Mouse (Mus musculus) liver, embryonic 15.5 days (tissue): ENCODE data around the gene Cbx8. TPM values are rescaled to one million over a fixed set of nuclear protein-coding genes. Genes with fewer than 3 reads are reported as not detected.

ENCODE experiments used
- ATAC-seq: fragments of 200-750 bp; cut with Nextera tagmentation; 2 replicates; pipeline ENCODE4 v1.8.0; 2017; ENCODE audit warnings: moderate number of reproducible peaks, mild to moderate bottlenecking, moderate library complexity; ENCODE audit not compliant: insufficient read depth
- H3K27ac ChIP-seq: fragments of 300-500 bp; sonication (generic); replicated peaks from 2 replicates; pipeline ENCODE4 v1.5.1; 2015; ENCODE audit warnings: mild to moderate bottlenecking, inconsistent platforms
- H3K27me3 ChIP-seq: fragments of 300-500 bp; sonication (generic); 2 replicates; pipeline ENCODE4 v1.6.1; 2015; ENCODE audit warnings: mild to moderate bottlenecking, inconsistent platforms
- H3K36me3 ChIP-seq: fragments of 300-500 bp; sonication (generic); replicated peaks from 2 replicates; pipeline ENCODE4 v1.6.1; 2015; ENCODE audit warnings: moderate library complexity, mild to moderate bottlenecking, inconsistent platforms
- H3K4me1 ChIP-seq: fragments of 300-500 bp; sonication (generic); replicated peaks from 2 replicates; pipeline ENCODE4 v1.6.1; 2015; ENCODE audit warnings: inconsistent platforms
- H3K4me2 ChIP-seq: fragments of 300-500 bp; sonication (generic); 2 replicates; pipeline ENCODE4 v1.6.1; 2015; ENCODE audit warnings: moderate library complexity, mild to moderate bottlenecking, inconsistent platforms
- H3K4me3 ChIP-seq: fragments of 300-500 bp; sonication (generic); replicated peaks from 2 replicates; pipeline ENCODE4 v1.5.1; 2015; ENCODE audit warnings: mild to moderate bottlenecking, inconsistent platforms
- H3K9ac ChIP-seq: fragments of 300-500 bp; sonication (generic); 2 replicates; pipeline ENCODE4 v1.6.1; 2015; ENCODE audit warnings: moderate library complexity, mild to moderate bottlenecking, inconsistent platforms
- H3K9me3 ChIP-seq: fragments of 300-500 bp; sonication (generic); replicated peaks from 2 replicates; pipeline ENCODE4 v1.6.1; 2016; ENCODE audit warnings: inconsistent platforms
- WGBS: fragments of 180-500 bp; shearing (Covaris S2); methylation state at CpG from one replicate; pipeline ENCODE4 v1.1.7; 2015; ENCODE audit warnings: mixed read lengths; ENCODE audit not compliant: insufficient replicate concordance; 5-methylcytosine and 5-hydroxymethylcytosine counted together
- polyA plus RNA-seq: library from polyadenylated mRNA; unstranded; fragments of >200 nt; fragmentation: Nextera tagmentation; extraction: Ambion mirVana; gene quantifications from 2 replicates; pipeline ENCODE4 v1.2.1, GENCODE M21; 2015

Gene Cbx8
- polyA plus RNA-seq, 1 experiment from 2014 or later = 3.5 TPM

DNA sequence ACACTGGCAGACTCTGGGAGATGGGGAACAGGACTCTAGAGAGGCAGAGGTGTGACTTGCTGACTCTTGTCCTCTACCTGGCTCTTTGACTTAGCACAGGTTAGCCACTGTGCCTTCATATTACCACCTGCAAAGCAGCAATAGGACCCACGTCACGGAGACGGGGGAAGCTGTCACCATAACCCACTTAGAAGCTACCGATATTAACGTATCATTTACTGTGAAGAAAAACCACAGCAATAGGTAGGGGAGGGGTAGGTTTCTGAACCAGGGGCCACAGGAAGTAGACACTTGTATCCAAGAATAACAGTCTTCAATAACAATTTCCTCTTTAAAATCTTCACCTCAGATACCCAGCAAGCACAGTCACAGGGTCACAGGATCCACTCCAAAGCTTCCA, 35.0 kb upstream of the Cbx8 start:
- ATAC-seq = no peak
- H3K9me3 ChIP-seq = no peaks in the 10 kb centered on the region
- no peak overlapping the region for H3K4me3 ChIP-seq
- H3K27ac ChIP-seq = no peak overlapping the region
- 16% methylated on average over 5 of the region's 5 CpGs for WGBS
- H3K9ac ChIP-seq = no peak overlapping the region
- H3K4me2 ChIP-seq = no peak overlapping the region
- peaks cover 23% of the 10 kb centered on the region for H3K4me1 ChIP-seq
- peaks cover 33% of the 10 kb centered on the region for H3K27me3 ChIP-seq
- peaks cover 4% of the 10 kb centered on the region for H3K36me3 ChIP-seq

DNA sequence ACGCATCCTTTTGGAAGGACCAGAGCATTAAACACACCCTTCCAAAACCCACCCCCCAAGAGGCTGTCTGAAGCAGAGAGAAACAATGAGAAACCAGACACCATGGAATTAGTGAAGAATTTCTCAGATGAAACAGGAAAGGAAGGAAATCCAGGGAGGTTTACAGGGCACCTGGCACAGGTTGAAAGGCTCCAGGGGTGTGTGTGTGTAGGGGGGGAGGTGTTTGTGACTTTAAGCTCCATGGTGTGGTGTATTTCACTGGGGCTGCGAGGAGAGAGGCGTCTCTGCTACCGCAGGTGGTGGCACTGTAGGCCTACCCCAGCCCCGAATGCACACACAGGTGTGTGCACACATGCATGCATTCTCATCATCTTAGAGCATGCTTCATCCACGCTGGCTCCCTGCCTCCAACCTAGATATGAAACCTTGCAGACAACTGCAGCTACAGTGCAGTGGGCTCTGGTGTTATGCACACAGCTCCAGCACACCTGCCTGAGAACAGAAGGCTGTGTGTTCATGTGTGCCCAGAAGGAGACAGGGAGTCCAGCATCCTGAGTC, 33.2 kb upstream of the Cbx8 start:
- H3K27me3 ChIP-seq = peaks cover 33% of the 10 kb centered on the region
- H3K4me2 ChIP-seq = no peak overlapping the region

DNA sequence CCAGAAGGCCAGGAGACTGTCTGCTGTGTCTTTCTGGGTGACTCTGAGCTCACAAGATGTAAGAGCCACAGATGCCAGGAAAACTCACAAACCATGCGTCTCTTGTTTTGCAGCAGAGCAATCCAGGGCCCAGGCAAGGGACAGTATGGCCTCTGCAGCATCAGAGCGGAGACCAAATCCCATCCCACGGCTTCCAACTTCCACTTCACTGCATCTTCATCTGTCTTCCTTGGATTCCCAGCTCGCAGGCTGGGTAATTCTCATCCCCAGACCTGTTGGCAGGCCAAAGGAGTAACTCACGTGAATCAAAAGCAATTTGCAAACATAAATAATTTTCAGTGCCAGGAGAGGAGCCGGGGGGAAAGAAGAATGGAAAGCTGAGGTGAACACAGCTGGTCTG, 32.2 kb upstream of the Cbx8 start:
- Histone ChIP-seq H3K9ac (no peak overlapping the region), H3K27me3 (peaks cover 33% of the 10 kb centered on the region), H3K4me2 (no peak overlapping the region), H3K4me3 (no peak overlapping the region), H3K4me1 (no peaks in the 10 kb centered on the region), H3K27ac (no peak overlapping the region), H3K9me3 (no peaks in the 10 kb centered on the region), H3K36me3 (no peaks in the 10 kb centered on the region)
- no peak for ATAC-seq
- WGBS = 49% methylated on average over 6 of the region's 6 CpGs

More for the DNA sequence above, 33.2 kb upstream of the Cbx8 start:
- Histone ChIP-seq H3K4me3 (no peak overlapping the region), H3K36me3 (no peaks in the 10 kb centered on the region), H3K4me1 (peaks cover 8% of the 10 kb centered on the region), H3K9me3 (no peaks in the 10 kb centered on the region), H3K27ac (no peak overlapping the region), H3K9ac (no peak overlapping the region)
- ATAC-seq = no peak
- WGBS = 60% methylated on average over 6 of the region's 6 CpGs

DNA sequence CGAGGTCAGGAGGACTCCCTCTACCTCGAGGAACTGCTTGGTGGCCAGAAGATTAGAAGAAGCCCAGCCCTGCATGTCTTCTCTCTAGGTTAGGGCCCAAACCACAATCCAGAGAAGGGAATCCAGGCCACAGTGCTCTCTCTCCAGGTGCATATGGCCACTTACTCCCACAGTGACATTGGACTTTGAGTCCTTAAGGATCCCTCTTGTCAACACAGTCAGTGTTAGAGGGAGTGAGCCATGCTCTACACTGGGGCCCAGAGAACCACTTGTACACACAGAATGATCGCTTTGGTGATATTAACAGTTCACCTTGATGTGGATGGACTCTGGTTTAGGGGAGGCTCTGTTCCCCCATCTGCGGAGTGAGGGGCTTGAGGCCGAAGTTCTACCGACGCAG, 31.5 kb upstream of the Cbx8 start:
- no peak for ATAC-seq
- Histone ChIP-seq H3K27ac (no peak overlapping the region), H3K4me3 (no peak overlapping the region), H3K9me3 (no peaks in the 10 kb centered on the region), H3K4me2 (no peak overlapping the region), H3K9ac (no peak overlapping the region), H3K27me3 (peaks cover 33% of the 10 kb centered on the region), H3K36me3 (no peaks in the 10 kb centered on the region), H3K4me1 (no peaks in the 10 kb centered on the region)
- 54% methylated on average over 7 of the region's 7 CpGs for WGBS

DNA sequence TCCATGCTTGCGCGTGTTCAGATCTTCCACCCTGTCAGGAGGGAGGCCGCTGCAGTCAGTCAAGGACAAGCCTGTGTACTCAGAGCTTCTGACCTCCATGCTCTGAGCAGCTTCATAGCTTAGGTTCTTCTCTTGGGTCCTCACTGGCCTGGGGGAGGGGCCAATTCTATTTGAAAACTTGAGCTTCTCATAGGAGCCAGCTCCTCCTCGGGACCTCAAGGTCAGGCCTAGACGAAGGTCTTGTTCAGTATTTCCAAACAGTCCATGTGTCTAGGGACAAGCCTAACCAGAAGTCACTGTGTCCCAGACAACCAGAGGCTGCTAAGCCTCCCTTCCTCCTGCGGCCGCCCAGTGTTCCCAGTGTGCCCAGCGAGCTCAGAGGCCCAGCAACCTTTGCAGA, 26.1 kb upstream of the Cbx8 start:
- H3K36me3 ChIP-seq = no peaks in the 10 kb centered on the region
- no peak overlapping the region for H3K4me2 ChIP-seq
- H3K27ac ChIP-seq = no peak overlapping the region
- H3K27me3 ChIP-seq = peaks cover 42% of the 10 kb centered on the region
- H3K9me3 ChIP-seq = no peaks in the 10 kb centered on the region
- no peak for ATAC-seq
- H3K9ac ChIP-seq = no peak overlapping the region
- H3K4me3 ChIP-seq = no peak overlapping the region
- no peaks in the 10 kb centered on the region for H3K4me1 ChIP-seq
- WGBS = 69% methylated on average over 8 of the region's 8 CpGs

DNA sequence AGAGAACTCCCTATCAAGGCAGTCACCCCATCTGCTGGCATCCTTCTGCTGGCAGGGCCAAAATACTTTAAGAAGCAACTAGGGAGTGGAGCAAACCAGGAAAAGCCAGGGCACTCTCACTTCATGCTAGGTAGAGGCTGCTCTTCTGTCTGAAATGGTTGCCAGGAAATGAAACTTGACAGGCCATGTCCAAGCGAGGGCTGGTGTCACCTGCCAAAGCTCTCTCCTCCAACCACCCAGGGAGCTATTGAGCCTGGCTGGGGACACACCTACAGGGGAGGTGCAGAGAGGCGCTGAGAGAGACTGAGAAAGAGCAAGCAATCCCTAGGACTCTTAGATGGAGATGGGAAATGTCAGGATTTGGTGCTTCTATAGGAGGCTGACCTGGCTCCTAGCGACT, 18.5 kb upstream of the Cbx8 start:
- peaks cover 27% of the 10 kb centered on the region for H3K4me1 ChIP-seq
- H3K36me3 ChIP-seq = no peaks in the 10 kb centered on the region
- no peak overlapping the region for H3K4me2 ChIP-seq
- no peak overlapping the region for H3K4me3 ChIP-seq
- H3K9ac ChIP-seq = no peak overlapping the region
- 4% methylated on average over 3 of the region's 3 CpGs for WGBS
- ATAC-seq = no peak
- H3K27ac ChIP-seq = no peak overlapping the region
- no peaks in the 10 kb centered on the region for H3K9me3 ChIP-seq
- H3K27me3 ChIP-seq = peaks cover 99% of the 10 kb centered on the region

DNA sequence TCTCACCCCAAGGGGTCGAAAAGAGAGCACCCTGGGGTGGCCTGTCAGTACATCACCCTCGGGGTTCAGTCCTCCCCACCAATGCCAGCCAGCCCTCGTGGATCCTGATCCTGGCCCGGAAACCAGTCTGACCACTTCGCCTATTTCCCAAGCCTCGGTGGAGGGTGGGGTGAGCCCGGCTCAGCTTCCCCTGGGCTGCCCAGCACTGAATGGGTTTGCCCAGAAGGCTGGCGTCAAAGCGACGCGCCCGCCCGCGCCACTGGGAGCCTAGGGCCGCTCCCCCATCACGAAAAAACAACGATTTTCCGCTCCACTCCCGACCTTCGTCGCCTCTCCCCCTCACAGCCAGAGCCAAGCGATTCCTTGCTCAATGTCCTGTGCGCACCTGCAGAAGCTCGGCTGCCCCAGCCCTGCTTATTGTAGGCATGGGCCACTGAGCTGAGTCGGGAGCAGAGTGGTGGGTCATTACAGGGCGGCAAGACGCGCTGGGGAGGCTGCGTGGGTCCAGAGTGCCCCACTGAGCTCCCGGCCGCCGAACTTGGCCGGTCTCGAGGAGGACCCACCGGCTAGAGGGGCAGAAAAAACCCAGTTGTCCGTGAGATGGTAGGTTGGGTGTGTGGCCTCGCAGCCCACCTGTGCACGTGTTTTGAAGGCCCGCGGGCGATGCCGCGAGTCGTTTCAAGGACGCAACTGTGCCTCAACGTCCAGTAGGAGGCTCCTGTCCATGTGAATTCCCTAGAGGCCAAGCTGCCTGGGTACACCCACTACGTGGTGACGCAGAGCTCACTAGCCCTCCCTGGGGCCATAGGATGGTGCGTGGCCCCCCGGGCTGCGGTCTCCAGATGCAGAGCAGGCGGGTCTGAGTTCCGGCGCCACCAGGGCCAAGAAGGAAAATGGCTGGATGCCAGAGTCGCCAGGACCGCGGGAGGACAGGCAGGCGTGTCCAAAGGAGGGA, 17.5 kb upstream of the Cbx8 start:
- Histone ChIP-seq H3K27ac (no peak overlapping the region), H3K4me1 (peaks cover 34% of the 10 kb centered on the region), H3K27me3 (peaks cover 100% of the 10 kb centered on the region), H3K9ac (no peak overlapping the region), H3K4me3 (peak overlapping the region; percentile 16), H3K4me2 (peak overlapping the region; percentile 79), H3K36me3 (no peaks in the 10 kb centered on the region), H3K9me3 (no peaks in the 10 kb centered on the region)
- ATAC-seq = no peak
- 3% methylated on average over 58 of the region's 58 CpGs for WGBS

DNA sequence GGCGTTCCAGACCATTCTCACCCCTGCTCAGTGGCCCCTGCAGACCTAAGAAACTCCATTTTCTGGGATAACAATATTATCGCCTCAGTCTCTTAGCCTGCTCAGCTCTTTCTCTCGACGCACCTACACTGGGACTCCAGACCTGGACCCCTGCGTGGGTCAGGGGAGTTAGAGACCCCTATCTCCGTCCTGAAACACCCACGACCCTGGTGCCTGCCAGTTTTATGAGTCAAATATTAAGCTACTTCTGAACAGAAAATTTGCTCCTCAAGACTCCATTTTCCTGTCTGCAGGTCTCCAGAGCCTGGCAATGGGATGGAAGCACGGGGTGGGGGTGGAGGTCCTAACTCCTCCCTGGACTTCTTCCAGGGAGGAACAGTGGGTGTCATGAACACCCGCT, 16.5 kb upstream of the Cbx8 start:
- peaks cover 100% of the 10 kb centered on the region for H3K27me3 ChIP-seq
- H3K9me3 ChIP-seq = no peaks in the 10 kb centered on the region
- no peak for ATAC-seq
- H3K27ac ChIP-seq = no peak overlapping the region
- no peaks in the 10 kb centered on the region for H3K36me3 ChIP-seq
- H3K4me2 ChIP-seq = peak overlapping the region; percentile 79
- H3K9ac ChIP-seq = no peak overlapping the region
- peak overlapping the region; percentile 55 for H3K4me3 ChIP-seq
- WGBS = 2% methylated on average over 9 of the region's 9 CpGs
- H3K4me1 ChIP-seq = peaks cover 44% of the 10 kb centered on the region

DNA sequence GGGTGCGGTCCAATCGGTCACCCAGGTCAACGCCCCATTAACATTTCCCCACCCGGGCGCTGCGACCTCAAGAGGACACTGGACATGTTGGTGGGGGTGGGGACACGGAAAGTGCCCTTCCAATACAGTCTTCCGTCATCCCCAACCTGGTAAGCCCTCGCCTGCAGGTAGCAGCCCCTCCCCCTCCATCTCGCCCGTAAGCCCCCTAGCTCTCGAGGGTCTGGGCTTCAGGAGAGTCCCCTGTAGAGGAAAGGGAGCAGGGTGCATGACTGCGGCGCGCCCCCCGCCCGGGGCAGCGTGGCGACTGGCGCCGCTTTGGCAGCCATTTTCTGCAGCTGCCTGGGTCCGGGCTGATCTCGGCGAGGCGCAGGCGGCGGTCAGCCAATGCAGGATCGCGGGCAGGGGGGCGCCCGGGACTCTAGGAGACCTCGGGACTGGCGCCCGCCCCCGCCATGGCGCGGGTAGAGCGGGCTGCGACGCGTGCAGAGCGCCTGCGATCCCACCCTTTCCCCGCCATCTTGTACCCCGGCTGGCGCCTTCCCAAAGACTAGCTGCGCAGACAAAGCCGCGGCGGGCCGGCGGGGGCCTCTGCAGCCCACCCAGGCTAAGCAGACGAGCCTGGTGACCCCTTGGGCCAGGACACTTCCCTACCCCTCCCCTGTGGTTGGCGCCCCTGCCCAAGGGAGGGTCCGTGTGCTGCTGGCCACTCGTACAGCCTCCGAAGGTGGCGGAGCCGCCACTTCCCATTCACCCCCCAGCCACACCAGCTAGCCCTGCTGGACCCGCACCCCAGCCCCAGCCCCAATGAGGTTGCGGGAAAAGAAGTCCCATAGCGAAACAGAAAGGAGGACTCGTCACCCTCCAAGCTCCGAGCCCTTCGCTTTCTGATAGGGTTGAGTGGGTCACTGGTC, 15.8 kb upstream of the Cbx8 start:
- Histone ChIP-seq H3K4me3 (peak overlapping the region; percentile 55), H3K4me1 (peaks cover 49% of the 10 kb centered on the region), H3K36me3 (no peaks in the 10 kb centered on the region), H3K27ac (no peak overlapping the region), H3K4me2 (peak overlapping the region; percentile 79), H3K27me3 (peaks cover 100% of the 10 kb centered on the region), H3K9me3 (no peaks in the 10 kb centered on the region), H3K9ac (peak overlapping the region; percentile 39)
- WGBS = under 1% methylated on average over 65 of the region's 65 CpGs
- no peak for ATAC-seq

DNA sequence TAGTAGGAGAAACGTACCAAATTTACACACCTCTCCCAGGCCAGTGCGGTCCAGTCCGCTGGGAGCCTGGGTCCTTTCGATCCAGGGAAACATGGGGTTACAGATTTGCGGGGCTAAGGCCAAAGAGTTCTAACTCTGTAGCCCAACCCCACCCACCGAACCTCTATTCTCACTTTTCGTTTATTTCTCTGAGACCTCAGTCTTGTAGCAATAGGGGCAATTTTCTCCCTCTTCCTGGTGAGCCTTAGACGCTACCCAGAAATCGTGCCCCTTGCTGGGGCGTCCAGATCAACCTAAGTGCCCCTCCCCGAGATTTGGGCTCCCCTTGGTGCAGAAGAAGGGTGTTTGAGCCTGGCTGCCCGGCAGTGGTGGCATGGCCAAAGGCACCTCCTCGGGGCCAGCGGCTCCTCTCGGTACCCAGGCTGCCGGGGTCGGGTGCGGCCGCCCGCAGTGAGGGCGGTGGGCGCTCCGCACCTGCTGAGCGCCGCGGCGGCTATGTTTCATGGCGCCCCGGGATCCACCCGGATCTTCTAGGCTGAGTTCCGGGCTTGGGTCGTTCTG, 14.9 kb upstream of the Cbx8 start:
- WGBS = 1% methylated on average over 32 of the region's 32 CpGs
- Histone ChIP-seq H3K9me3 (no peaks in the 10 kb centered on the region), H3K36me3 (no peaks in the 10 kb centered on the region), H3K27me3 (peaks cover 100% of the 10 kb centered on the region), H3K4me1 (peaks cover 49% of the 10 kb centered on the region), H3K9ac (no peak overlapping the region), H3K4me2 (peak overlapping the region; percentile 79), H3K27ac (no peak overlapping the region), H3K4me3 (peak overlapping the region; percentile 55; the same call in 1 of the 2 replicates)
- no peak for ATAC-seq
